Mouse (Mus musculus) hindbrain, embryonic 10.5 days (tissue): ENCODE results near the gene Pign. TPM values are rescaled to one million over a fixed set of nuclear protein-coding genes. Genes with fewer than 3 reads are reported as not detected.

Experiments used
- DNase-seq: peaks from one replicate; pipeline ENCODE4 v3.0.0-alpha.2; 2017; ENCODE audit warnings: low spot score
- H3K27ac ChIP-seq: fragments of 300-500 bp; sonication (generic); 2 replicates; pipeline ENCODE4 v1.5.1; 2016; ENCODE audit warnings: mild to moderate bottlenecking, moderate library complexity
- H3K27me3 ChIP-seq: fragments of 300-500 bp; sonication (generic); 2 replicates; pipeline ENCODE4 v1.6.1; 2016; ENCODE audit warnings: mild to moderate bottlenecking; ENCODE audit not compliant: poor library complexity, insufficient read depth, severe bottlenecking
- H3K36me3 ChIP-seq: fragments of 300-500 bp; sonication (generic); 2 replicates; pipeline ENCODE4 v1.6.1; 2016; ENCODE audit warnings: mild to moderate bottlenecking, moderate library complexity
- H3K4me1 ChIP-seq: fragments of 300-500 bp; sonication (generic); replicated peaks from 2 replicates; pipeline ENCODE4 v1.6.1; 2016; ENCODE audit warnings: mild to moderate bottlenecking
- H3K4me3 ChIP-seq: fragments of 300-500 bp; sonication (generic); 2 replicates; pipeline ENCODE4 v1.5.1; 2016; ENCODE audit warnings: mild to moderate bottlenecking, moderate library complexity
- H3K9me3 ChIP-seq: fragments of 300-500 bp; sonication (generic); 2 replicates; pipeline ENCODE4 v1.6.1; 2016; ENCODE audit warnings: mild to moderate bottlenecking, moderate library complexity
- WGBS: fragments of 180-500 bp; shearing (Covaris S2); methylation state at CpG from one replicate; pipeline ENCODE4 v1.1.7; 2016; 5-methylcytosine and 5-hydroxymethylcytosine counted together
- polyA plus RNA-seq: library from polyadenylated mRNA; unstranded; fragments of >200 nt; fragmentation: Nextera tagmentation; extraction: Ambion mirVana; gene quantifications from 2 replicates; pipeline ENCODE4 v1.2.1, GENCODE M21; 2016

Gene Pign
- polyA plus RNA-seq, 1 experiment from 2014 or later, result 9.9 TPM

DNA sequence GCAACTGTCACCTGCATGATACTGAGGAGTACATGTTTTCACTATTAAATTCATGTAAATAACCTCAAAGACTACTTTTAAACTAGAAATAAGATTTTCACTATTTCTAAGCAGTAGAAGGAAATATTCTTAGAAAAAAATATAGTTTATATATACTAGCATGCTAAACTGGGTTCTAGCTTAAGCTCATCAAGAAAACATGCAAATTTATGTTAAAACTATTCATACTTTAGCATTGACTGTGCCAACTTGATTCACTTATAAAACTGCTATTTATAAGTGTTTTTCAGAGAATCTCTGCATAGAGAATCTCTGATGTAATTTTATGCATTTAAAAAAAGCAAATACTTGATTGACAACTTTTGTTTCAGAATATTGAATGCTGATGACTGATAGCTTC lies 113.3 kb downstream of the Pign start:
- Histone ChIP-seq H3K27ac (no peak overlapping the region), H3K4me3 (no peak overlapping the region), H3K27me3 (no peaks in the 10 kb centered on the region), H3K9me3 (no peaks in the 10 kb centered on the region), H3K36me3 (no peaks in the 10 kb centered on the region), H3K4me1 (no peaks in the 10 kb centered on the region)
- no peak for DNase-seq

- Histone ChIP-seq H3K4me3 (no peak overlapping the region), H3K27me3 (no peaks in the 10 kb centered on the region), H3K27ac (no peak overlapping the region), H3K36me3 (no peaks in the 10 kb centered on the region), H3K4me1 (no peaks in the 10 kb centered on the region), H3K9me3 (no peaks in the 10 kb centered on the region)
- 89% methylated on average over 4 of the region's 4 CpGs for WGBS
- no peak for DNase-seq
Measured at GRCm38 (mm10) chr1:105549648-105550047, 113.8 kb downstream of the Pign start.

GRCm38 (mm10) chr1:105543051-105543450 lies 120.4 kb downstream of the Pign start:
- 98% methylated on average over 1 of the region's 1 CpGs for WGBS
- DNase-seq, result no peak
- no peaks in the 10 kb centered on the region for H3K27me3 ChIP-seq
- H3K4me1 ChIP-seq, result no peaks in the 10 kb centered on the region
- H3K27ac ChIP-seq, result no peak overlapping the region
- H3K4me3 ChIP-seq, result no peak overlapping the region
- H3K9me3 ChIP-seq, result peaks cover 7% of the 10 kb centered on the region
- peaks cover 33% of the 10 kb centered on the region for H3K36me3 ChIP-seq

DNA sequence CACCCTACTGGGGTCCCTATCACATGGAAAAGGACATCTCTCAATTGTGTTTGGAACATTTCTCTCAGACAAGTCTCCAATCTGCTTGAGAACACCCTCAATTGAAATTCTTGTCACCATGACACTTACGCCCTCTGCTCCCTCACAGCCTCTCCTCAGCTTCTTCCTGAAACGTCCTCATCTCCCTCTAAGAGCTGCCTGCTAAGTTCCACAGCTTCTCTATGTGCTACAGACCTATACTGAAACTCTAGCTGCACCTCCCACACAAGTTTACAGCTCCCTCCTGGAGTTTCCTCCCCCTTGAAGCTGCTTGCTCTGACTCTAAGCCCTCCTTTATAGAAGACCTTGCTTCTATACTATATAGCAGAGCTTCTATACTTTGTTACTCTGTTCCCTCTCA lies 139.7 kb downstream of the Pign start:
- Histone ChIP-seq H3K9me3 (no peaks in the 10 kb centered on the region), H3K27ac (no peak overlapping the region), H3K4me3 (no peak overlapping the region), H3K4me1 (no peaks in the 10 kb centered on the region), H3K36me3 (peaks cover 9% of the 10 kb centered on the region), H3K27me3 (no peaks in the 10 kb centered on the region)
- WGBS, result 54% methylated on average over 2 of the region's 2 CpGs
- no peak for DNase-seq

- WGBS, result 74% methylated on average over 2 of the region's 2 CpGs
- no peak overlapping the region for H3K27ac ChIP-seq
- peaks cover 9% of the 10 kb centered on the region for H3K36me3 ChIP-seq
- H3K9me3 ChIP-seq, result no peaks in the 10 kb centered on the region
- H3K27me3 ChIP-seq, result no peaks in the 10 kb centered on the region
- no peak overlapping the region for H3K4me3 ChIP-seq
- DNase-seq, result no peak
- H3K4me1 ChIP-seq, result no peaks in the 10 kb centered on the region
Measured at GRCm38 (mm10) chr1:105522321-105522720, 141.2 kb downstream of the Pign start.

DNA sequence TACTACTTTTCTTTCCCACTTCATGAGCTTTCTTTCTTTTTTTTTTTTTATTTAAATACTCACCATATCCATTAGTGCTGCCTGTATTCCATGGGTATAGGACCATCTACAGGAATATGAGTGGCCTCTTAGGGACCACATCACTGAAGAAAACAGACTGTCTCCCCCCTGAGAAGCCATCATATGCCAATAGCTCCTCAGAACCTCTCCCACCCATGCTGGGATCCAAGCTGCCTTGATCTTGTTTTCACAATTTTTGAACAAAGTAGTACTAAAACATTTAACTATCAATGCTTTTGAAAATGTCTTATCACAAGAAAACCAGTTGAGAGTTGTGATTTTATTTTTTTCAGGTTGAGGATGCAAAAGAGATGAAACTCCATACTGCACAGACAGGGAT lies 145.4 kb downstream of the Pign start:
- Histone ChIP-seq H3K27me3 (no peaks in the 10 kb centered on the region), H3K36me3 (peaks cover 9% of the 10 kb centered on the region), H3K27ac (no peak overlapping the region), H3K4me1 (no peaks in the 10 kb centered on the region), H3K4me3 (no peak overlapping the region), H3K9me3 (no peaks in the 10 kb centered on the region)
- DNase-seq, result no peak

GRCm38 (mm10) chr1:105507116-105507515 lies 156.4 kb downstream of the Pign start:
- no peaks in the 10 kb centered on the region for H3K36me3 ChIP-seq
- no peak overlapping the region for H3K4me3 ChIP-seq
- H3K27me3 ChIP-seq, result no peaks in the 10 kb centered on the region
- H3K27ac ChIP-seq, result no peak overlapping the region
- no peaks in the 10 kb centered on the region for H3K4me1 ChIP-seq
- no peaks in the 10 kb centered on the region for H3K9me3 ChIP-seq
- WGBS, result 88% methylated on average over 1 of the region's 1 CpGs
- DNase-seq, result no peak

DNA sequence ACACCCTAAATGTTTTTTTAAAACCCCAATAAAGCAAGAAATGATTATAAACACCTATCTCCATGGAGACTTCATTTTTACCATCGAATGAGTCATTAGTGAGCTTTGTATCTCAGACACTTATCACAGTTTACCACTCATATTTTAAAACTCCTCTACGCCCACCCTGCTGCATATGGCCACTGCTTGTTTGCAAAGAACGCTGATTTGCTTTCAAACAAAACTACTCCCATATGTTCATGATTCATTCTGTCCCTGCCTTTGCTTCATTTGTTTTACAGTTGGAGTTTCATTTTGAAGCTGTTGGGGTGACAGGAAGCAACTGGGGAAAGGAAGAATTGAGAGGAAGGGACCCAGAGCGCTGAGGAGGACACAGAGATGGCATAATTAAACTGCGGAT lies 170.9 kb downstream of the Pign start:
- no peak overlapping the region for H3K4me3 ChIP-seq
- no peaks in the 10 kb centered on the region for H3K27me3 ChIP-seq
- no peaks in the 10 kb centered on the region for H3K36me3 ChIP-seq
- DNase-seq, result no peak
- no peaks in the 10 kb centered on the region for H3K9me3 ChIP-seq
- no peak overlapping the region for H3K27ac ChIP-seq
- no peaks in the 10 kb centered on the region for H3K4me1 ChIP-seq
- 88% methylated on average over 5 of the region's 5 CpGs for WGBS

DNA sequence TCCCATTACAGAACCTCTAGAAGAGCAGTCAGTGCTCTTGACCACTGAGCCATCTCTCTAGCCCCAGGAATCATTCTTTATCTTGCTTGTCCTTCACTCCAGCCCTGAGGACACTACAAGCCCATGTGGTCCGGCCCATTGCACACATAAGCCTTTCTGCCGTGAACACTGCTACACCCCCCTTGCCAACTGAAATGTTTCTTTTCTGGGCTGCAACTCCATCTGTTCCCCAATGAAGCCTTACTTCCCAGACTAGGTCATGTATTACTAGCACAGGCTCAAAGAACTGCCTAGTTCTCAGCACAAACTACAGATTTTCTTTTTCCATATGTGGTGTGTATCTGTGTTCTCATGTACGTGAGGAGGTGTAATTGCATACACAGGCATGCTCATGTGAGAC lies 174.0 kb downstream of the Pign start:
- 82% methylated on average over 3 of the region's 3 CpGs for WGBS

GRCm38 (mm10) chr1:105487037-105487436 lies 176.4 kb downstream of the Pign start:
- Histone ChIP-seq H3K4me1 (no peaks in the 10 kb centered on the region), H3K9me3 (no peaks in the 10 kb centered on the region), H3K27ac (no peak overlapping the region), H3K36me3 (no peaks in the 10 kb centered on the region), H3K27me3 (no peaks in the 10 kb centered on the region), H3K4me3 (no peak overlapping the region)
- 69% methylated on average over 4 of the region's 4 CpGs for WGBS
- DNase-seq, result no peak

More for the DNA sequence above, 174.0 kb downstream of the Pign start:
- Histone ChIP-seq H3K36me3 (no peaks in the 10 kb centered on the region), H3K9me3 (no peaks in the 10 kb centered on the region), H3K27ac (no peak overlapping the region), H3K4me3 (no peak overlapping the region), H3K27me3 (no peaks in the 10 kb centered on the region), H3K4me1 (no peaks in the 10 kb centered on the region)
- no peak for DNase-seq

Other genes starting within 250 kb of the Pign start
- gene Relch, start 184 bp upstream of the Pign start, polyA plus RNA-seq, result 26.0 and 29.2 TPM in 2 replicates
- 0.27 and 0.34 TPM in 2 replicates for gene Tnfrsf11a, start 117.0 kb upstream of the Pign start, polyA plus RNA-seq